In genomic region chr8:88200724-88201495, GRCm38 (mm10) we compare ENCODE assay signal across 8 mouse cellular contexts. TPM values are rescaled to one million over a fixed set of nuclear protein-coding genes. Genes with fewer than 3 reads are reported as not detected.
DNase-seq lines count a peak whose midpoint lies in the region; ATAC-seq and TF ChIP-seq lines count a peak whose summit lies in the region.

No protein-coding gene starts in this region.

- H3K9ac ChIP-seq in lung, embryonic 14.5 days, result peak overlapping the region; percentile 78

- H3K4me2 ChIP-seq in lung, embryonic 14.5 days, result peak overlapping the region; percentile 93

- peaks cover 11% of the 10 kb centered on the region; the same call in 1 of the 2 replicates for H3K36me3 ChIP-seq in lung, embryonic 14.5 days (ENCODE audit: insufficient read depth)
- H3K36me3 ChIP-seq in macrophage (ENCODE audit: inconsistent target), result no peaks in the 10 kb centered on the region

- H3K79me2 ChIP-seq in macrophage (ENCODE audit: inconsistent target), result peaks cover 57% of the 10 kb centered on the region

- DNase-seq in lung, embryonic 14.5 days, result no peak
- DNase-seq in lung, postnatal 10 days, result no peak
- peak; percentile 13 for DNase-seq in c-Kit-positive CD71-positive TER-119-positive erythroid progenitor cells, embryonic 14.5 days (ENCODE audit: low spot score)
- DNase-seq in heart, postnatal 10 days, result peak; percentile 12 to 14
- no peak for DNase-seq in layer of hippocampus, adult 9-10 months (ENCODE audit: low spot score)
- no peak for DNase-seq in gastrocnemius, postnatal 10 days

- peaks cover 12% of the 10 kb centered on the region; the same call in 1 of the 2 replicates for H3K4me1 ChIP-seq in lung, embryonic 14.5 days (ENCODE audit: insufficient read depth)

- H3K27ac ChIP-seq in lung, embryonic 14.5 days (ENCODE audit: low read depth), result no peak overlapping the region
- no peak overlapping the region for H3K27ac ChIP-seq in macrophage

- WGBS in lung, embryonic 14.5 days, result 9% methylated on average over 10 of the region's 10 CpGs
- 23% methylated on average over 10 of the region's 10 CpGs for WGBS in macrophage (ENCODE audit: missing documents)

- H3K9me3 ChIP-seq in lung, embryonic 14.5 days (ENCODE audit: low read depth, low read length), result no peaks in the 10 kb centered on the region

- H3K27me3 ChIP-seq in lung, embryonic 14.5 days (ENCODE audit: insufficient read depth, low read length), result no peaks in the 10 kb centered on the region

- no peak for ATAC-seq in lung, embryonic 14.5 days (ENCODE audit: insufficient read depth)
- no peak for ATAC-seq in activated CD4-positive, CD25-positive, alpha-beta regulatory T cell, adult 4 months

- H3K4me3 ChIP-seq in lung, embryonic 14.5 days (ENCODE audit: low read depth, low read length), result peak overlapping the region; percentile 92
- peak overlapping the region; percentile 26 for H3K4me3 ChIP-seq in macrophage (ENCODE audit: inconsistent target)

- intact Hi-C loops in heart, postnatal 10 days (cut with DNase I), result loop anchor here (2.0 kb wide), 1 partner anchor 44 kb away; no protein-coding TSS in a partner anchor

- no peak for TF ChIP-seq CTCF in lung, embryonic 14.5 days (IDR thresholded peaks at IDR 0.05; ENCODE audit: low read depth)

RNA-seq across cellular contexts. Expression of gene Tent4b, which starts 1.9 kb away (rescaled TPM):
- 14.5 and 16.1 TPM in 2 replicates for polyA plus RNA-seq in lung, embryonic 14.5 days (2014; fragmentation: Nextera tagmentation; extraction: Ambion mirVana)
- 10 to 100 TPM; 15.7 to 19.4 TPM for total RNA-seq in heart, postnatal 10 days (2021)
- 10 to 100 TPM; 11.4 to 60.4 (median 38.2) TPM for total RNA-seq in macrophage (2018; cell fraction: chromatin; rRNA removed)
- 10 to 100 TPM; 14.4 to 29.1 (median 21.2) TPM for total RNA-seq in macrophage (2018; cell fraction: cytosol; rRNA removed)
- total RNA-seq in macrophage (2018; cell fraction: nucleus; rRNA removed), result 10 to 100 TPM; 13.6 to 62.3 (median 28.9) TPM
- 18.2 to 27.6 TPM (median 20.6 TPM) in 3 replicates for polyA plus RNA-seq in macrophage (2018)
- polyA plus RNA-seq in activated CD4-positive, CD25-positive, alpha-beta regulatory T cell, adult 4 months (2017; shearing (Covaris generic)), result 10 to 100 TPM in 1 of 2 experiments, 1 to 10 TPM in 1; 9.5 to 10.6 TPM
- 10 to 100 TPM; 12.4 to 17.2 TPM for total RNA-seq in gastrocnemius, postnatal 10 days (2021)

Comparison
In these comparisons a context has a peak if more than half of its experiments do, and no peak if none do; other contexts are left out.
1. DNase-seq: peak in c-Kit-positive CD71-positive TER-119-positive erythroid progenitor cells, embryonic 14.5 days (single experiment) and heart, postnatal 10 days (2 of 2); none in lung, embryonic 14.5 days (single experiment), lung, postnatal 10 days (single experiment), layer of hippocampus, adult 9-10 months (single experiment) and gastrocnemius, postnatal 10 days (single experiment).